Comparison of ENCODE assay signal across 8 mouse cellular contexts in genomic region chr16:31663379-31664286, GRCm38 (mm10). TPM values are rescaled to one million over a fixed set of nuclear protein-coding genes. Genes with fewer than 3 reads are reported as not detected.
DNase-seq lines count a peak whose midpoint lies in the region; ATAC-seq lines count a peak whose summit lies in the region.

Dlg1 (plus strand) TSS chr16:31663443.

- no peaks in the 10 kb centered on the region for H3K27me3 ChIP-seq in forebrain, embryonic 11.5 days (ENCODE audit: control insufficient read depth, insufficient read depth, low read length)
- no peaks in the 10 kb centered on the region for H3K27me3 ChIP-seq in heart, embryonic 16.5 days (ENCODE audit: control insufficient read depth, insufficient read depth, low read length)
- peaks cover 32% of the 10 kb centered on the region for H3K27me3 ChIP-seq in liver, embryonic 15.5 days
- H3K27me3 ChIP-seq in neural tube, embryonic 12.5 days (replicated peaks), result peaks cover 5% of the 10 kb centered on the region; the same call in 1 of the 2 replicates

- H3K9ac ChIP-seq in forebrain, embryonic 11.5 days (ENCODE audit: low read length), result peak within 1 kb of the TSS; percentile 94
- H3K9ac ChIP-seq in heart, embryonic 16.5 days (ENCODE audit: low read length), result peak within 1 kb of the TSS; percentile 98
- H3K9ac ChIP-seq in liver, embryonic 15.5 days, result peak within 1 kb of the TSS; percentile 97
- peak within 1 kb of the TSS; percentile 85 for H3K9ac ChIP-seq in neural tube, embryonic 12.5 days

- ATAC-seq in forebrain, embryonic 11.5 days (replicated peaks; ENCODE audit: low FRiP score), result peak; percentile 97
- ATAC-seq in heart, embryonic 16.5 days (replicated peaks; ENCODE audit: extremely low read depth, insufficient read depth, low FRiP score), result peak; percentile 95
- peak; percentile 97 for ATAC-seq in liver, embryonic 15.5 days (ENCODE audit: insufficient read depth)
- ATAC-seq in neural tube, embryonic 12.5 days (ENCODE audit: low FRiP score, low read depth), result peak; percentile 96

- peak within 1 kb of the TSS; percentile 94 for H3K27ac ChIP-seq in forebrain, embryonic 11.5 days (ENCODE audit: low read depth, low read length)
- H3K27ac ChIP-seq in heart, embryonic 16.5 days (ENCODE audit: low read length), result peak within 1 kb of the TSS; percentile 96
- H3K27ac ChIP-seq in liver, embryonic 15.5 days (replicated peaks), result peak within 1 kb of the TSS; percentile 93
- peak within 1 kb of the TSS; percentile 75 for H3K27ac ChIP-seq in neural tube, embryonic 12.5 days

- no peaks in the 10 kb centered on the region for H3K36me3 ChIP-seq in forebrain, embryonic 11.5 days (ENCODE audit: control insufficient read depth, insufficient read depth, low read length)
- H3K36me3 ChIP-seq in heart, embryonic 16.5 days (ENCODE audit: control insufficient read depth, insufficient read depth), result peaks cover 4% of the 10 kb centered on the region; the same call in 1 of the 2 replicates
- peaks cover 17% of the 10 kb centered on the region for H3K36me3 ChIP-seq in liver, embryonic 15.5 days (replicated peaks)
- peaks cover 9% of the 10 kb centered on the region for H3K36me3 ChIP-seq in neural tube, embryonic 12.5 days

- peak within 1 kb of the TSS; percentile 83 for H3K4me2 ChIP-seq in forebrain, embryonic 11.5 days (ENCODE audit: low read depth, low read length, severe bottlenecking)
- H3K4me2 ChIP-seq in heart, embryonic 16.5 days (ENCODE audit: low read depth, low read length), result peak within 1 kb of the TSS; percentile 97
- H3K4me2 ChIP-seq in liver, embryonic 15.5 days, result peak within 1 kb of the TSS; percentile 95
- peak within 1 kb of the TSS; percentile 80 for H3K4me2 ChIP-seq in neural tube, embryonic 12.5 days (replicated peaks)

- 1% methylated on average over 69 of the region's 95 CpGs for WGBS in forebrain, embryonic 11.5 days
- WGBS in heart, embryonic 16.5 days, result under 1% methylated on average over 73 of the region's 95 CpGs
- WGBS in liver, embryonic 15.5 days (ENCODE audit: insufficient replicate concordance), result under 1% methylated on average over 93 of the region's 95 CpGs
- WGBS in neural tube, embryonic 12.5 days, result under 1% methylated on average over 93 of the region's 95 CpGs

- peak within 1 kb of the TSS; percentile 96 for H3K4me3 ChIP-seq in forebrain, embryonic 11.5 days (ENCODE audit: low read depth, low read length)
- peak within 1 kb of the TSS; percentile 99 for H3K4me3 ChIP-seq in heart, embryonic 16.5 days (ENCODE audit: low read length)
- peak within 1 kb of the TSS; percentile 99 for H3K4me3 ChIP-seq in liver, embryonic 15.5 days (replicated peaks)
- peak within 1 kb of the TSS; percentile 85 for H3K4me3 ChIP-seq in neural tube, embryonic 12.5 days

- H3K4me1 ChIP-seq in forebrain, embryonic 11.5 days (replicated peaks; ENCODE audit: control insufficient read depth, insufficient read depth, low read length), result peaks cover 6% of the 10 kb centered on the region; the same call in 1 of the 2 replicates
- peaks cover 12% of the 10 kb centered on the region for H3K4me1 ChIP-seq in heart, embryonic 16.5 days (ENCODE audit: control insufficient read depth, insufficient read depth, low read length)
- peaks cover 41% of the 10 kb centered on the region for H3K4me1 ChIP-seq in liver, embryonic 15.5 days (replicated peaks)
- H3K4me1 ChIP-seq in neural tube, embryonic 12.5 days, result peaks cover 13% of the 10 kb centered on the region

- peak; percentile 64 to 79 for DNase-seq in CD8-positive naive resting alpha-beta T cell, adult 2 months (ENCODE audit: low read depth in 2 of 2, low spot score in 2 of 2)
- DNase-seq in c-Kit-positive CD71-negative TER-119-negative erythroid progenitor cells, embryonic 14.5 days (ENCODE audit: low read depth), result peak; percentile 73
- peak; percentile 98 for DNase-seq in forebrain, embryonic 11.5 days (ENCODE audit: low spot score)
- peak; percentile 91 to 92 for DNase-seq in kidney, postnatal 36 days
- peak; percentile 41 for DNase-seq in telencephalon, adult 2 months (ENCODE audit: low read depth, low spot score)

- no peaks in the 10 kb centered on the region for H3K9me3 ChIP-seq in forebrain, embryonic 11.5 days (ENCODE audit: control insufficient read depth, low read length)
- H3K9me3 ChIP-seq in heart, embryonic 16.5 days (replicated peaks; ENCODE audit: control insufficient read depth, low read length), result no peaks in the 10 kb centered on the region
- no peaks in the 10 kb centered on the region for H3K9me3 ChIP-seq in liver, embryonic 15.5 days (replicated peaks)
- H3K9me3 ChIP-seq in neural tube, embryonic 12.5 days, result no peaks in the 10 kb centered on the region

RNA-seq across cellular contexts. Expression of gene Dlg1, which starts in this region (rescaled TPM):
- polyA plus RNA-seq in forebrain, embryonic 11.5 days (2014; fragmentation: Nextera tagmentation; extraction: Ambion mirVana), result 33.1 and 38.5 TPM in 2 replicates
- polyA plus RNA-seq in heart, embryonic 16.5 days (2015; fragmentation: Nextera tagmentation; extraction: Ambion mirVana), result 13.7 and 14.2 TPM in 2 replicates
- polyA plus RNA-seq in liver, embryonic 15.5 days (2015; fragmentation: Nextera tagmentation; extraction: Ambion mirVana), result 6.6 and 7.6 TPM in 2 replicates
- polyA plus RNA-seq in neural tube, embryonic 12.5 days (2016; fragmentation: Nextera tagmentation; extraction: Ambion mirVana), result 22.0 and 22.6 TPM in 2 replicates

Comparison
In these comparisons a context has a peak if more than half of its experiments do, and no peak if none do; other contexts are left out.
1. Peak in every context shown above with its lines: DNase-seq, ATAC-seq, H3K4me3 ChIP-seq and H3K27ac ChIP-seq.
2. DNase-seq: peak in every context shown above with its lines; median percentile 98 in forebrain, embryonic 11.5 days; 92 in kidney, postnatal 36 days; 73 in c-Kit-positive CD71-negative TER-119-negative erythroid progenitor cells, embryonic 14.5 days; 72 in CD8-positive naive resting alpha-beta T cell, adult 2 months; 41 in telencephalon, adult 2 months.